In the genomic region with DNA sequence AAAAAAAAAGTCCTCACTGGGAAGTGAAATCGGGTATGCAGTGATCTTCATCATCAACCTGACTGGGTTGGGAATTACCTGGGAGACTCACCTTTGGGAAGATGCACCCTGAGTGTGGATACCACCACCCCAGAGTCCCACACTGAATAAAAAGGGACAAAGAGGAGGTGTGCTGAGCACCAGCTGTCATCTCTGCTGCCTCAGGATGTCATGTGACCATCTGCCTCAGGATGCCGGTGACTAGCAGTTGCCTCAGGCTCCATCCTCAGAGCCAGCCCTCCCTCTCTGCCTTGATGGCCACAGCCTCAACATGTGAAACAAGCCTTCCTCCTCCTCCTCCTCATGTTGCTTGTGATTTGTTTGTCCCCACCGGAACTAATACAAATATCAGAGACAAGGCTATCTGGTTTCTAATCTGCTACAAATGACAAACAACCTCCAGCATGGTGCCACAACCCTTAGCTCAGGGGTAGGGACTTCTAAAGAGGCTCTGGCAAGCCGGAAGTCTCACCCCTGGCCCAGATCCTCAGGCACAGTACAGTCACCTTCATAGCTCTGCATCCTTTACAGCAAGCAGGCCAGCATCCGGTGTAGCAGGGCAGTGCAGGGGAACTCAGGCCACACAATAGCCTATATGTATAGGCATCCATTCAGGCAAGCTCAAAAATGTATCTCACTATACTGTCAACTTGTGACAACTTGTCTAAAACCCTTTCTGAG, we compare ENCODE assay signal across 21 mouse cellular contexts. TPM values are rescaled to one million over a fixed set of nuclear protein-coding genes. Genes with fewer than 3 reads are reported as not detected.
DNase-seq lines count a peak whose midpoint lies in the region; ATAC-seq lines count a peak whose summit lies in the region.
"Had no signal": no experiment of that assay in that cellular context is flagged by ENCODE, and none has a peak within 500 bp of the region (broad histone marks: within the 10 kb centered on the region; RNA-seq: fewer than 3 reads in every experiment).

No protein-coding gene starts in this region.

- 0 out of 2 replicates have a peak, but pooled peaks have one; percentile 23 for ATAC-seq in forebrain, embryonic 14.5 days
- no peak; the same call in 1 of the 2 replicates for ATAC-seq in forebrain, embryonic 12.5 days (ENCODE audit: low FRiP score)
- peak; percentile 75 for ATAC-seq in CD4-positive, CD25-positive, alpha-beta regulatory T cell, adult 4 months
- ATAC-seq: Patski had no signal

- H3K9me3 ChIP-seq in forebrain, embryonic 14.5 days (replicated peaks; ENCODE audit: control insufficient read depth, low read length) = no peaks in the 10 kb centered on the region
- H3K9me3 ChIP-seq in forebrain, embryonic 12.5 days = no peaks in the 10 kb centered on the region
- H3K9me3 ChIP-seq: hindbrain, embryonic 10.5 days; limb, embryonic 13.5 days had no signal

- DNase-seq in forebrain, embryonic 14.5 days (ENCODE audit: low spot score) = no peak
- DNase-seq in 416B (ENCODE audit: low read depth) = peak; percentile 24
- DNase-seq in cerebellum, adult 9-11 months = peak; percentile 69
- DNase-seq in lung, postnatal 14 days = no peak
- no peak for DNase-seq in spleen, postnatal 14 days (ENCODE audit: low spot score in 2 of 2)
- DNase-seq: adrenal gland, postnatal 36 days; gastrocnemius, postnatal 10 days; heart, adult 18-20 months; kidney, adult 11 months; kidney, postnatal 14 days; midbrain, embryonic 14.5 days; retina, postnatal 1 day; right cerebral cortex, postnatal 4 days had no signal

- no peaks in the 10 kb centered on the region for H3K27me3 ChIP-seq in forebrain, embryonic 14.5 days (replicated peaks; ENCODE audit: control insufficient read depth, insufficient read depth, low read length)
- H3K27me3 ChIP-seq in forebrain, embryonic 12.5 days = no peaks in the 10 kb centered on the region
- H3K27me3 ChIP-seq: limb, embryonic 13.5 days; Patski had no signal

- H3K4me3 ChIP-seq in forebrain, embryonic 14.5 days (ENCODE audit: low read depth, low read length) = no peak overlapping the region
- H3K4me3 ChIP-seq in forebrain, embryonic 12.5 days (replicated peaks) = no peak overlapping the region
- H3K4me3 ChIP-seq: erythroblast, embryonic 14.5 days; hindbrain, embryonic 10.5 days; limb, embryonic 13.5 days; myocyte had no signal

- no peak overlapping the region for H3K4me2 ChIP-seq in forebrain, embryonic 14.5 days (ENCODE audit: low read length)
- no peak overlapping the region for H3K4me2 ChIP-seq in forebrain, embryonic 12.5 days
- H3K4me2 ChIP-seq: limb, embryonic 13.5 days had no signal

- H3K27ac ChIP-seq in forebrain, embryonic 14.5 days (ENCODE audit: low read depth, low read length) = no peak overlapping the region
- no peak overlapping the region for H3K27ac ChIP-seq in forebrain, embryonic 12.5 days
- H3K27ac ChIP-seq: limb, embryonic 13.5 days; liver, embryonic 14.5 days had no signal

- H3K9ac ChIP-seq in forebrain, embryonic 14.5 days (ENCODE audit: low read length) = no peak overlapping the region
- H3K9ac ChIP-seq in forebrain, embryonic 12.5 days = no peak overlapping the region
- H3K9ac ChIP-seq: limb, embryonic 13.5 days; liver, embryonic 14.5 days had no signal

- no peaks in the 10 kb centered on the region for H3K4me1 ChIP-seq in forebrain, embryonic 14.5 days (ENCODE audit: control insufficient read depth, insufficient read depth, low read length)
- H3K4me1 ChIP-seq in forebrain, embryonic 12.5 days = 0 out of 2 replicates have a peak, but pooled peaks cover 5% of the 10 kb centered on the region
- H3K4me1 ChIP-seq: limb, embryonic 13.5 days had no signal

- H3K36me3 ChIP-seq in forebrain, embryonic 14.5 days (ENCODE audit: control insufficient read depth, insufficient read depth, low read length) = peaks cover 6% of the 10 kb centered on the region; the same call in 1 of the 2 replicates
- no peaks in the 10 kb centered on the region; the same call in 1 of the 2 replicates for H3K36me3 ChIP-seq in forebrain, embryonic 12.5 days (replicated peaks)

- WGBS in forebrain, embryonic 14.5 days = 79% methylated on average over 5 of the region's 5 CpGs
- WGBS in forebrain, embryonic 12.5 days = 70% methylated on average over 5 of the region's 5 CpGs

RNA-seq across cellular contexts. Expression of gene Lnx2, which starts 54.7 kb away (rescaled TPM):
- 8.1 and 10.9 TPM in 2 replicates for polyA plus RNA-seq in forebrain, embryonic 14.5 days (2014; fragmentation: Nextera tagmentation; extraction: Ambion mirVana)
- 7.4 and 7.7 TPM in 2 replicates for polyA plus RNA-seq in forebrain, embryonic 12.5 days (2016; fragmentation: Nextera tagmentation; extraction: Ambion mirVana)
- polyA plus RNA-seq in CD4-positive, CD25-positive, alpha-beta regulatory T cell, adult 4 months (2017; shearing (Covaris generic)) = 10 to 100 TPM; 19.6 to 29.9 TPM

RNA-seq across cellular contexts. Expression of gene Polr1d, which starts 55.1 kb away (rescaled TPM):
- 121 and 135 TPM in 2 replicates for polyA plus RNA-seq in forebrain, embryonic 14.5 days (2014; fragmentation: Nextera tagmentation; extraction: Ambion mirVana)
- 96.9 and 99.6 TPM in 2 replicates for polyA plus RNA-seq in forebrain, embryonic 12.5 days (2016; fragmentation: Nextera tagmentation; extraction: Ambion mirVana)
- 100 to 1,000 TPM; 126 to 148 TPM for polyA plus RNA-seq in CD4-positive, CD25-positive, alpha-beta regulatory T cell, adult 4 months (2017; shearing (Covaris generic))

RNA-seq across cellular contexts. Expression of gene Mtif3, which starts 58.1 kb away (rescaled TPM):
- polyA plus RNA-seq in forebrain, embryonic 14.5 days (2014; fragmentation: Nextera tagmentation; extraction: Ambion mirVana) = 27.1 and 34.4 TPM in 2 replicates
- polyA plus RNA-seq in forebrain, embryonic 12.5 days (2016; fragmentation: Nextera tagmentation; extraction: Ambion mirVana) = 18.8 and 22.3 TPM in 2 replicates
- 10 to 100 TPM; 49.1 to 52.4 TPM for polyA plus RNA-seq in CD4-positive, CD25-positive, alpha-beta regulatory T cell, adult 4 months (2017; shearing (Covaris generic))

Comparison
In these comparisons a context has a peak if more than half of its experiments do, and no peak if none do; other contexts are left out.
1. DNase-seq: peak in 416B (single experiment) and cerebellum, adult 9-11 months (single experiment); none in forebrain, embryonic 14.5 days (single experiment), lung, postnatal 14 days (single experiment) and spleen, postnatal 14 days (0 of 2).